Mouse (Mus musculus): ENCODE measurements at regions not wholly inside any gene's neighbourhood (a gene's known extent, or its start where the extent isn't known, plus 50 kb on each side); places are given as distances from the start of the nearest gene placed in this dataset.

DNA sequence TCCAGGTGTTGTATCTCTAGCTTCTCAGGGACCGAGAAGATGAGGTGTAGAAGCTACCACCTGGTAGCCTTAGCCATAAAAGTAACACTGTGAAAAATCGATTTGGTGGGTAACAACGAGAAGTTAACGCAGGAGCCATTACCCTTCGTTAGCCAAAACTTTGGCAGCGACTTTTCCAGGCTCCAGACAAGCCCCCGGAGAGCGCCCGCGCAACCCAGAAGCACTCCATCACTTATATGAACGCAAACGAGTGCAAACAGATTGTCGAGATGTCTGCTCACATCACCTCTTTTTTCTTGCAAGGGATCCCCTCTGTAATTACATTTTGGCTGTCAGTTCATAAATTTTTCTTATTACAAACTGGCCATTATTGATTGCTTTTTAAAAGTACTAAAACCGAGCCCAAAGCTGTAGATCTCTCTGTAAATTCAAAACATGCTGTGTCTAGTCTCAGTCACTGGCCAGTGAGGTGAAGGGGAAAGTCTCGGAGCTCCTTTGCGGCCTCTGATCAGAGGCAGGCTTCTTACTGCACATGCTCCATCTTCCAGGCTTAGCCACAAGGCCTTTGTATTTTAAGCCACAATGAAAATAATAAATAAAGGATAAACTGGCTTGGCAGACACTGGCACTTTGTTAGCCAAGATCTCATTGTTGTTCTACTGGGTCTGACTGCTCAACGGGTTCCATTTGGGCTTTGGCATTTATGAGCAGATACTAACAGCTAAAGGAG is 627.9 kb downstream of the Sox6 start:
- in situ Hi-C loops (cut with MboI; ENCODE audit: low sequenced_read_pairs in 2 of 2, unreplicated experiment in 2 of 2): no loop called here
- DNase-seq (ENCODE audit: low read depth, low spot score): no peak
- Histone ChIP-seq H3K9me3 (ENCODE audit: control insufficient read depth, insufficient read depth, low read depth, low read length) (no peaks in the 10 kb centered on the region), H3K36me3 (ENCODE audit: control insufficient read depth, insufficient read depth, low read length, poor library complexity, severe bottlenecking) (no peaks in the 10 kb centered on the region), H3K4me3 (ENCODE audit: insufficient read depth in 1 of 2, low read depth in 1 of 2, low read length in 2 of 2, poor library complexity in 1 of 2, severe bottlenecking in 1 of 2) (no peak overlapping the region), H3K9ac (ENCODE audit: insufficient read depth, low read depth, low read length, poor library complexity, severe bottlenecking) (no peak overlapping the region), H3K27ac (ENCODE audit: insufficient read depth, low read depth, low read length, poor library complexity, severe bottlenecking) (no peak overlapping the region), H3K4me1 (ENCODE audit: control insufficient read depth in 2 of 2, insufficient read depth in 2 of 2, low read length in 2 of 2, poor library complexity in 1 of 2) (peaks cover 0 to 7% of the 10 kb centered on the region in 2 experiments; a peak in 1 of 4 replicates)
- TF ChIP-seq ZC3H11A (IDR thresholded peaks at IDR 0.05; ENCODE audit: borderline replicate concordance, low read depth, low read length): no peak
- TF ChIP-seq HCFC1 (IDR thresholded peaks at IDR 0.05; ENCODE audit: borderline replicate concordance, insufficient read depth, low read length): no peak
- TF ChIP-seq CHD2 (IDR thresholded peaks at IDR 0.05; ENCODE audit: low read depth, low read length): no peak
- no peak for TF ChIP-seq MAFK (IDR thresholded peaks at IDR 0.05; ENCODE audit: insufficient read depth, low read depth, low read length)
- TF ChIP-seq ZNF384 (IDR thresholded peaks at IDR 0.05; ENCODE audit: low read depth, low read length): no peak

GRCm38 (mm10) chr7:115411456-115411855 is 627.1 kb downstream of the Sox6 start:
- H3K9me3 ChIP-seq (ENCODE audit: control insufficient read depth, insufficient read depth, low read depth, low read length): no peaks in the 10 kb centered on the region
- no peak overlapping the region for H3K9ac ChIP-seq (ENCODE audit: insufficient read depth, low read depth, low read length, poor library complexity, severe bottlenecking)
- DNase-seq (ENCODE audit: low read depth, low spot score): no peak
- no peak for TF ChIP-seq HCFC1 (IDR thresholded peaks at IDR 0.05; ENCODE audit: borderline replicate concordance, insufficient read depth, low read length)
- TF ChIP-seq MAFK (IDR thresholded peaks at IDR 0.05; ENCODE audit: insufficient read depth, low read depth, low read length): no peak
- TF ChIP-seq CHD2 (IDR thresholded peaks at IDR 0.05; ENCODE audit: low read depth, low read length): no peak
- no peak for TF ChIP-seq ZNF384 (IDR thresholded peaks at IDR 0.05; ENCODE audit: low read depth, low read length)
- no peak for TF ChIP-seq ZC3H11A (IDR thresholded peaks at IDR 0.05; ENCODE audit: borderline replicate concordance, low read depth, low read length)
- in situ Hi-C loops (cut with MboI; ENCODE audit: low sequenced_read_pairs in 2 of 2, unreplicated experiment in 2 of 2): no loop called here
- H3K4me3 ChIP-seq (ENCODE audit: insufficient read depth in 1 of 2, low read depth in 1 of 2, low read length in 2 of 2, poor library complexity in 1 of 2, severe bottlenecking in 1 of 2): no peak overlapping the region
- H3K36me3 ChIP-seq (ENCODE audit: control insufficient read depth, insufficient read depth, low read length, poor library complexity, severe bottlenecking): no peaks in the 10 kb centered on the region
- peaks cover 0 to 7% of the 10 kb centered on the region in 2 experiments; a peak in 1 of 4 replicates for H3K4me1 ChIP-seq (ENCODE audit: control insufficient read depth in 2 of 2, insufficient read depth in 2 of 2, low read length in 2 of 2, poor library complexity in 1 of 2)
- no peak overlapping the region for H3K27ac ChIP-seq (ENCODE audit: insufficient read depth, low read depth, low read length, poor library complexity, severe bottlenecking)

GRCm38 (mm10) chr7:115415147-115415561 is 623.4 kb downstream of the Sox6 start:
- H3K27ac ChIP-seq (ENCODE audit: insufficient read depth, low read depth, low read length, poor library complexity, severe bottlenecking): no peak overlapping the region
- no peaks in the 10 kb centered on the region for H3K36me3 ChIP-seq (ENCODE audit: control insufficient read depth, insufficient read depth, low read length, poor library complexity, severe bottlenecking)
- H3K9me3 ChIP-seq (ENCODE audit: control insufficient read depth, insufficient read depth, low read depth, low read length): no peaks in the 10 kb centered on the region
- no peak overlapping the region for H3K4me3 ChIP-seq (ENCODE audit: insufficient read depth in 1 of 2, low read depth in 1 of 2, low read length in 2 of 2, poor library complexity in 1 of 2, severe bottlenecking in 1 of 2)
- H3K4me1 ChIP-seq (ENCODE audit: control insufficient read depth in 2 of 2, insufficient read depth in 2 of 2, low read length in 2 of 2, poor library complexity in 1 of 2): 0 out of 4 replicates have a peak, but pooled peaks cover 0 to 2% of the 10 kb centered on the region in 2 experiments
- DNase-seq (ENCODE audit: low read depth, low spot score): peak; percentile 20
- TF ChIP-seq ZC3H11A (IDR thresholded peaks at IDR 0.05; ENCODE audit: borderline replicate concordance, low read depth, low read length): no peak
- no peak for TF ChIP-seq ZNF384 (IDR thresholded peaks at IDR 0.05; ENCODE audit: low read depth, low read length)
- TF ChIP-seq CHD2 (IDR thresholded peaks at IDR 0.05; ENCODE audit: low read depth, low read length): no peak
- TF ChIP-seq MAFK (IDR thresholded peaks at IDR 0.05; ENCODE audit: insufficient read depth, low read depth, low read length): no peak
- TF ChIP-seq HCFC1 (IDR thresholded peaks at IDR 0.05; ENCODE audit: borderline replicate concordance, insufficient read depth, low read length): no peak
- in situ Hi-C loops (cut with MboI; ENCODE audit: low sequenced_read_pairs in 2 of 2, unreplicated experiment in 2 of 2): no loop called here
- no peak overlapping the region for H3K9ac ChIP-seq (ENCODE audit: insufficient read depth, low read depth, low read length, poor library complexity, severe bottlenecking)

Data from ES-E14 (cell line).